Mouse (Mus musculus) brain, embryonic 14.5 days (tissue): ENCODE measurements around the gene Muc3. TPM values are rescaled to one million over a fixed set of nuclear protein-coding genes. Genes with fewer than 3 reads are reported as not detected.
"Not testable (repeated sequence)": the region's sequence is repeated elsewhere in the genome, so short reads cannot be mapped to it uniquely, and the experiment has no call there.

Source experiments
- DNase-seq: peaks from one replicate; pipeline ENCODE4 v3.0.0-alpha.2; 2011; ENCODE audit warnings: low read depth
- CTCF ChIP-seq: fragments of 200-500 bp; IDR thresholded peaks from 2 replicates; pipeline ENCODE4 v1.5.1; 2012; ENCODE audit warnings: inconsistent platforms, mild to moderate bottlenecking, moderate library complexity, borderline replicate concordance; ENCODE audit not compliant: insufficient read depth, insufficient read length; ENCODE audit errors: extremely low read depth
- POLR2A ChIP-seq: fragments of 200-500 bp; IDR thresholded peaks from 2 replicates; pipeline ENCODE4 v1.6.1; 2012; ENCODE audit warnings: mild to moderate bottlenecking, inconsistent platforms, borderline replicate concordance; ENCODE audit not compliant: poor library complexity, insufficient read depth, insufficient read length, severe bottlenecking; ENCODE audit errors: extremely low read depth
- polyA plus RNA-seq: library from polyadenylated mRNA; depleted of rRNA; stranded (reverse); fragments of >200 nt; gene quantifications from 2 replicates; pipeline ENCODE4 v1.2.3, GENCODE M21; 2012; rRNA removed

Muc3 gene
- polyA plus RNA-seq = 0.05 and 0.08 TPM in 2 replicates

DNA sequence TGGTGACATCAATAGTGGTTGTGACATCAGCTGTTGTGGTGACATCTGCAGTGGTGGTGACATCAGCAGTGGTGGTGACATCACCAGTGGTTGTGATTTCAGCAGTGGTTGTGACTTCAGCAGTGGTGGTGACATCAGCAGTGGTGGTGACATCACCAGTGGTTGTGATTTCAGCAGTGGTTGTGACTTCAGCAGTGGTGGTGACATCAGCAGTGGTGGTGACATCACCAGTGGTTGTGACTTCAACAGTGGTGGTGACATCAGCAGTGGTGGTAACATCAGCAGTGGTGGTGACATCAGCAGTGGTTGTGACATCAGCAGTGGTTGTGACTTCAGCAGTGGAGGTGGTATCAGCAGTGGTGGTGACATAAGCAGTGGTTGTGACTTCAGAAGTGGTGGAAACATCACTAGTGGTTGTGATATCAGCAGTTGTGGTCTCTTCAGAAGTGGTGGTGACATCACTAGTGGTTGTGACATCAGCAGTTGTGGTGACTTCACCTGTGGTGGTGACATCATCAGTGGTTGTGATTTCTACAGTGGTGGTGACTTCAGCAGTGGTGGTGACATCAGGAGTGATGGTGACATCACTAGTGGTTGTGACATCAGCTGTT lies at the start of gene Muc3:
Gene Muc3 (minus strand): TSS at position 51 of the 611 bp plus-strand sequence.
- DNase-seq = not testable (repeated sequence)

DNA sequence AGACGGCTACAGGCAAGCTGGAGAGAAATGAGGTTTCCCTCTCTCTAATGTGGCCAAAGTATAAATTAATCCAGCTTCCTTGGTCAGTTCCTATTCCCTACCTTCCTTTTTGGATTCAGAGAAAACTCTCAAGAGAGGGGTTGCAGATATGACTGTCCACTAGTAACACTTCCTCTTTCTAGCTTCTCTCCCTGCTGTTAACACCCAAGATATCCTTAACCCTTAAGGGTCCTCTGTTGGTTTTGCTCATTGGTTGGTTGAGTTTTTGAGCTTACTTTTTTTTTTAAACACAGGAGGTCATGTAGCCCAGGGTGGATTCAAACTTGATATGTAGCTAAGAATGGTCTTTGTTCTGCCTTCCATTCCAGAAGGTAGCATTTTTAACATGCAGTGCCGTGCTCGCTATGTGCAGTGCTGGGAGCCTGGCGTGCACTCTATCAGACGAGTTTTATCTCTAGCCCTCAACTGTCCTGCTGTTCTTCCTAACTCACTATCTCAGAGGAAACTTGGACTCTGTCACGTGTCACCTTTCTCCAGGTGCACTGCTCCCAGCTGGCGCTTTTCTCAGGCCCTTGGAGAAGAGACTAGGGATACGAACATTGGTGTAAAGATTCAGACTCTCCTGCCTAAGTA lies 45.5 kb upstream of the Muc3 start:
- DNase-seq = no peak
- TF ChIP-seq CTCF = no peak
- no peak for TF ChIP-seq POLR2A

DNA sequence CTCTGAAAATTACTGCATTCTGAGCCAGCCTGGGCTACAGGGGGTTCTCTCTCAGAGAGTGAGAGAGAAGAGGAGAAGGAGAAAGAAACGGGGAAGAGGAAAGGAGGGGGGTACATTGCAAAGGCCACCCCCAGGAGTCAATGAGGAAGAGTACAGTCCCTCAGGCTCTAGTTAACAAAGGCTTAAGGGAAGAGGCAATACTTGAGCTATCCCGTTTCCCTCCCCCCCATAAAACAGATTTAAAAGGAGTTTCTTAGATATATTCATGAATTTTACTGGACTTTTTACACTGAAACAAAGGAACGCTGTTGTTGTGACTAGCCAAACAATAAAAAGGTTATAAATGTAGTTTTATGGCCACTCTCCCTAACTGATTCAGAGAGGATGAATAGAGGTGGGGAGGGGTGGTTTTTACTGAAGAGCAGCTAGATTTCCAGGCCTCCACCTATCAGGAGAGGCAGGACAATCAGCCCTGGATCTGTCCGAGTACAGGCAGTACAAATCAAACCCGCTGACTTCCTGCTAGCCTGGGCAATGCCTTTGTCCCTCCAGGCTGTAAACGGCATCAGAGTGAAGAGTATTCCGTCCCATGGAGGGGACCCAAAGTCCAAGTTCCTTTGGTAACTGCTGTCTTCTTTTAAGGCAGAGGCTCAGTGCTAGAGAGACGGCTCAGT lies 44.3 kb upstream of the Muc3 start:
- TF ChIP-seq POLR2A (no peak), CTCF (no peak)
- DNase-seq = no peak

DNA sequence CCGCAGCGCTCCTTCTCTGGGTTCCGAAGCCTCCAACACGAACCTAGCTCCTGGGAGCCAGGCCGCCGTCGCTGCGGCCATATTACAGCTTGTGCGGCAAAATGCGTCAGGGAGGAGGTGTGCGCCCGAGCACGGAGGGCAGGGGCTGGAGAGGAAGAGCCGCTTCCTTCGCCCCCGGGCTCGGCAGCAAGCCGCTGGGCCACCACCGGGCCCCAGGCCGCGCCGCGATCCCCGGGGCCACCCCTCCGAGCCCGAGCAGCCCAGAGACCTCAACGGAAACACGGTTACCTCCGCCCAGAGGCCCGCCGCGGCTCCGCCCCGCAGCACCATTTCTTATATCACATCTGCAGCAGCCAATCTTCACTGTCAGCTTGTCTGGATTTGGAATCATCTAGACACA lies 40.2 kb upstream of the Muc3 start:
- DNase-seq = peak; percentile 44
- TF ChIP-seq CTCF (no peak), POLR2A (no peak)

DNA sequence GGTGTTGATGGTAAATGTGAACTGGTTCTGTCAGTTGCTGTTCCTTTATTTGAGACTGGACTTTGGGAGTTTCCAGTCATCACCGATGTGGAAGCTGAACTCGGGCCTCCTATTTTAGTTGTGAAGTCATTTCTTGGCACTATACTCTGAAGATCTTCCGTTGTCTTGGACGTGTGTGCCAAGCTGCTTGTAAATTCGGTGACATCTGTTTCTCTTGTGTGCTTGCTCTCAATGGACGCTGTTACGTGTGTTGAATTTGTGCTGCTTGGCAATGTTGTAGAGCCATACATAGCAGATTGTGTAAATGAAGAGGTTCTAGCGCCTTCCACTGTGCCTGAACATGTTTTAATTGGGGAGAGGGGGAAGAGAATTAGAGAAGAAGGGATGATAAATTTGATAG lies 36.2 kb upstream of the Muc3 start:
- TF ChIP-seq POLR2A = no peak
- no peak for TF ChIP-seq CTCF
- DNase-seq = peak; percentile 72

GRCm38 (mm10) chr5:137179646-137180374 lies 30.7 kb upstream of the Muc3 start:
- DNase-seq = peak; percentile 25
- no peak for TF ChIP-seq CTCF
- TF ChIP-seq POLR2A = no peak

- no peak for DNase-seq
- TF ChIP-seq CTCF (no peak), POLR2A (no peak)
Observed at GRCm38 (mm10) chr5:137173967-137174366, 24.8 kb upstream of the Muc3 start.

DNA sequence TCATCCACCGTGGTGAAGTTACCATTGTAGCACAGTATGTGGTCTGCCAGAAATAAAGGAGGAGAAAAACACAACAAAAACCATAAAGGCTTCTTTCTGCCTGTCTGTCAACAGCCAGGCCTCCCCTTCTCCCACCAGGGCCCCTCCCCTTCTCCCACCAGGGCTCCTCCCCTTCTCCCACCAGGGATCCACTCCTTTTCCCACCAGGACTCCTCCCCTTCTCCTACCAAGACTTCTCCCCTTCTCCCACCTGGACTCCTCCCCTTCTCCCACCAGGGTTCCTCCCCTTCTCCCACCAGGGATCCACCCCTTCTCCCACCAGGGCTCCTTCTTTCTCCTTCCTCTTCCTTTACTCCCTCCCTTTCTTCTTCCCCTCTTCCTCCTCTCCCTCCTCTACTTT lies 23.5 kb upstream of the Muc3 start:
- TF ChIP-seq POLR2A (no peak), CTCF (no peak)
- DNase-seq = no peak

DNA sequence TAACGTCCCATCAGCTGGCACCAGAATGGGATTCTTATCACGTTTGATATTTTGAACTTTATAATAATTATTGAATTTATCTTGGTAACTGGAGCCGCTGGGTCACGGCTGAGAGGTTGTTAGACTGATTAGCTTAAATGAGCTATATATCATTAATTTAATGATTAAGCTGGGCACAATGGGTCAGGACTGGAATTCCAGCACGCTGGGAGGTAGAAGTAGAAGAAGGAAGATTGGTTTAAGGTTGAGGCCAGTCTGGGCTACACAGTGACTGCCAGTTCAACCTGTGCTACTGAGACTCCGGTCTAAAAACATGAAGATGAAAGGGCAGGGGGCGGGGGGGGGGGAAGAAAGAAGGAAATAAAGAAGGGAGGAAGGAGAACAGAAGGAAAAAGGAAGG lies 22.4 kb upstream of the Muc3 start:
- no peak for DNase-seq

DNA sequence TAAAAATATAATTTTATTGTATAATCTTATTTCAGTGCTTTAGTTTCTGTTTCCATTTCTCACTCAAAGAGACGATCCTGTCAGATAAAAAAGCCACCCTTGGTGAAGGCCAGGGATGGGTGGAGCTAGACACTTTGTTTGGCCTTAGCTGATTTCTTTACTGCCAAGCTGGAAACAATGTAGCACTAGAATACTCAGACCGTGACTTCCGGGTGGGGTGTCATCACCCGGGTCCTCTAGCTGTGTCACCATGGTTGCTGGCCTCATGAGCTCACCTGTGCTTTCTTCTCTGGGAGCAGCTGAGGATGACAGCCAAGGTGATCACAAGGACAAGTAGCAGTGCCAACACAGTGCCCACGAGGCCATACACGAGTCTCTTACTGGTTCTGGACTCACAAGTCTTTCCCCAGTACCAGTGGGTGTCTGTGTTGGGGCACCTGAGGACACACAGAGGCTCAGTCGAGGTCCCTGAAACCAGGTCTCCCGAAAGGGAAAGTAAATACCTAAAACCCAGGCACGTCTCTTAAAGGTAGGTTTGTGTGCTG lies 21.8 kb upstream of the Muc3 start:
- no peak for DNase-seq
- TF ChIP-seq CTCF (no peak), POLR2A (no peak)

More for the DNA sequence above, 22.4 kb upstream of the Muc3 start:
- no peak for TF ChIP-seq CTCF
- TF ChIP-seq POLR2A = no peak

GRCm38 (mm10) chr5:137167539-137167938 lies 18.4 kb upstream of the Muc3 start:
- DNase-seq = no peak
- TF ChIP-seq POLR2A (no peak), CTCF (no peak)
